Mouse (Mus musculus) forebrain, postnatal 0 days (tissue): ENCODE results near the gene Syce1. TPM values are rescaled to one million over a fixed set of nuclear protein-coding genes. Genes with fewer than 3 reads are reported as not detected.

Experiments used
- ATAC-seq: fragments of 200-750 bp; cut with Nextera tagmentation; 2 replicates; pipeline ENCODE4 v1.8.0; 2017; ENCODE audit warnings: mild to moderate bottlenecking, moderate library complexity
- DNase-seq: peaks from one replicate; pipeline ENCODE4 v3.0.0-alpha.2; 2015
- H3K27ac ChIP-seq: fragments of 300-500 bp; sonication (generic); 2 replicates; pipeline ENCODE4 v1.5.1; 2014; ENCODE audit warnings: low read depth, mild to moderate bottlenecking, antibody characterized with exemption, low read length, moderate library complexity, mixed read lengths
- H3K27me3 ChIP-seq: fragments of 300-500 bp; sonication (generic); 2 replicates; pipeline ENCODE4 v1.6.1; 2014; ENCODE audit warnings: mild to moderate bottlenecking, low read length, mixed read lengths; ENCODE audit not compliant: insufficient read depth
- H3K36me3 ChIP-seq: fragments of 300-500 bp; sonication (generic); 2 replicates; pipeline ENCODE4 v1.6.1; 2014; ENCODE audit warnings: mild to moderate bottlenecking, moderate library complexity; ENCODE audit not compliant: insufficient read depth
- H3K4me1 ChIP-seq: fragments of 300-500 bp; sonication (generic); 2 replicates; pipeline ENCODE4 v1.6.1; 2014; ENCODE audit warnings: antibody characterized with exemption; ENCODE audit not compliant: insufficient read depth
- H3K4me2 ChIP-seq: fragments of 300-500 bp; sonication (generic); 2 replicates; pipeline ENCODE4 v1.6.1; 2014; ENCODE audit warnings: low read depth, mild to moderate bottlenecking, moderate library complexity
- H3K4me3 ChIP-seq: fragments of 300-500 bp; sonication (generic); 2 replicates; pipeline ENCODE4 v1.5.1; 2014; ENCODE audit warnings: low read depth, low read length, mixed read lengths
- H3K9ac ChIP-seq: fragments of 300-500 bp; sonication (generic); 2 replicates; pipeline ENCODE4 v1.6.1; 2014; ENCODE audit warnings: mild to moderate bottlenecking
- H3K9me3 ChIP-seq: fragments of 300-500 bp; sonication (generic); 2 replicates; pipeline ENCODE4 v1.6.1; 2016; ENCODE audit warnings: low read length
- CTCF ChIP-seq: sonication (generic); IDR thresholded peaks from 2 replicates; pipeline ENCODE4 v1.5.1; 2016; ENCODE audit warnings: antibody characterized with exemption, control low read depth, low read depth
- WGBS: fragments of 180-500 bp; shearing (Covaris S2); extraction: QIAGEN DNeasy Blood & Tissue Kit; methylation state at CpG from one replicate; pipeline ENCODE4 v1.1.7; 2014; 5-methylcytosine and 5-hydroxymethylcytosine counted together
- polyA plus RNA-seq: library from polyadenylated mRNA; unstranded; fragments of >200 nt; fragmentation: Nextera tagmentation; extraction: Ambion mirVana; gene quantifications from 2 replicates; pipeline ENCODE4 v1.2.1, GENCODE M21; 2015
- total RNA-seq: library from RNA; depleted of rRNA; stranded (reverse); fragments of >200 nt; gene quantifications from 2 replicates; pipeline ENCODE4 v1.2.3, GENCODE M21; 2014; rRNA removed

Syce1 gene
- total RNA-seq: not detected in 2 replicates
- 0.30 TPM in 1 of 2 replicates, not detected in the other for polyA plus RNA-seq

DNA sequence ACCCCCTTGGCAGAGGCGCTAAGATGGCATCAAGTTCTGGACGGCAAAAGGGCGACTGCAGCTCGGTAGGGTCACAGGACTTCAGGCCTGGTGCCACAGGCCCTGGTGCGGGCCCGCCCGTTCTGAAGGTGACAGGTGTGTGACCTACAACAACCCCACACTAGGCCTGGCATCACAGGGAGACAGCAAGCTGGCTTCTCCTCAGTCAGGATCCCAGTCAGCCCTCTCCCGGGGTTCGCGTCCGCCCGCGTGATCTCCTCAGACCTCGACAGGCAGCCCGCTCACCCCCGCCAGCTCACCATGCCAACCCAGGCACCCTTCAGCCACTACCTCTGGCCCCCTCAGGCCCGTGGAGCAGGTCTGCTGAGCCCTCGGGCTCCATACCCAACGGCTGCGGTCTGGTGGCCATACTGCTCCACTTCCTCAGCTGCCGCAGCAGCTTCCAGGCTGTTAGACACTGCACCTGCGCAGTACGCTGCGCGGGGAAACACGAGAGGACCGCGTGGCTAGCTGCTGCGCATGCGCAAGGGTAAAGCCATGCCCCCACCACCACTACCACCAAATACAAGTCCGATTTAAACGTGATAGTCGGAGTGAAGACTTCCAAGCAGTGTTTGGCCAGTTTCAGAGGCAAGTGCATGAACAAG is at the start of gene Syce1:
Gene Syce1 (minus strand): TSS at position 447 of the 647 bp plus-strand sequence.
- H3K27me3 ChIP-seq: no peaks in the 10 kb centered on the region
- H3K9me3 ChIP-seq: no peaks in the 10 kb centered on the region
- ATAC-seq (no peak), DNase-seq (no peak)
- no peak within 1 kb of the TSS for H3K4me2 ChIP-seq
- no peak within 1 kb of the TSS for H3K27ac ChIP-seq
- no peaks in the 10 kb centered on the region for H3K4me1 ChIP-seq
- TF ChIP-seq CTCF: no peak
- H3K36me3 ChIP-seq: no peaks in the 10 kb centered on the region
- no peak within 1 kb of the TSS for H3K4me3 ChIP-seq
- H3K9ac ChIP-seq: no peak within 1 kb of the TSS
- WGBS: 88% methylated on average over 33 of the region's 33 CpGs

DNA sequence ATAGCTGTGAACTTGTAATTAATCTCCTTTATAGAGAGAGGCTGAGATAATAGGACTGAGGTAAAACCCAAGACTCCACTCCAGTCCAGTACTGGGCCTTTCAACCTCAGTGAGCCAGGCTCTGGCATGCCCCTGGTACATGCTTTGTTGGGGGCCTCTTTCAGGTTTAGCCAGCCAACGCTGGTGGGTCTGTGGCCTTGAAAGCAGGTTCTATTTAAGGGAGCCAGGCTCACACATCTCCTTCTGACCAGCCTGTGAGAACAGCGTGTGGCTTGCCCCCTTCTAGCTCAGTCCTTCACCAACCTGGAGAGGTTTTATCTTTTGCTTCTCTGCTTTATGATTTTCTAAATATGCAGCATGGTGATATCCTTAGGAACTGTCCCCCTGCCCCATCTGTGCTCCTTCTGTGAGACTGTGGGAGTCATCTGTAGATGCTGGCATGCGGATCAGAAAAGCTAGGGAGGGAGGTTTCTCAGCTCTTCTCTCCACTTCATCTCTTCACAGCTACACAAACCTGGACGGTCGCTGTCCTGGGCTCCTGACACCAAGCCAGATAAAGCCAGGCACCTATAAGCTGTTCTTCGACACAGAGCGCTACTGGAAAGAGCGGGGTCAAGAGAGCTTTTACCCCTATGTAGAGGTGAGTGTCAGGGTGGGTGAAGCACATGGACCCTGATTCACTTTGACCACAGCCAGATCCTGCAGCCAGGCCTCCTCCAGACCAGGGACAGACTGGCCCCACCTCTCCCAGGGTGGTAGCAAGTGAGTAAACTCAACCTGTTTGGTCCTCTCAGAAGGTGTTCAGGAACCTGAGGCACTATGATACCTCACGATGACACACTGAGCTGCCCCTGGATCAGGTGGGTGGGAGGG is 48.8 kb upstream of the Syce1 start:
- ATAC-seq: peak; percentile 66
- WGBS: 71% methylated on average over 9 of the region's 9 CpGs
- Histone ChIP-seq H3K9ac (no peak overlapping the region), H3K27me3 (no peaks in the 10 kb centered on the region; the same call in 1 of the 2 replicates), H3K4me3 (no peak overlapping the region), H3K9me3 (no peaks in the 10 kb centered on the region), H3K36me3 (no peaks in the 10 kb centered on the region), H3K27ac (no peak overlapping the region), H3K4me1 (no peaks in the 10 kb centered on the region), H3K4me2 (no peak overlapping the region)
- TF ChIP-seq CTCF: no peak
- DNase-seq: peak; percentile 56

DNA sequence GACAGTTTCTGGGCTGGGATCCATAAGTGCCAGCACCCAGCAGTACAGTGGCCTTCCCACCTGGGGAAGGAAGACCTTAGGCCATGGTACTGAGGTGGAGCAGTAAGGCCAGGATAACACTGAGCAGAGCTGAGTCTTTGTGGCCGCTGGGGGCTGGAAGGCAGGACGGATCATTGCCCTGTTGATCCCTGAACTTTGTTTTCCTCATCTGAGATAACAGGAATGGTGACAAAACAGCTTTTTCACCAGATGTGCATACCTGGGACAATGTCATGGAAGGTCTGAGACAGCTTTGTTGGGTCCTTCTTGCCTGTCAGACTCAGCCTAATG is 48.1 kb upstream of the Syce1 start:
- Histone ChIP-seq H3K9ac (no peak overlapping the region), H3K9me3 (no peaks in the 10 kb centered on the region), H3K4me2 (no peak overlapping the region), H3K4me3 (no peak overlapping the region), H3K4me1 (no peaks in the 10 kb centered on the region), H3K27me3 (no peaks in the 10 kb centered on the region; the same call in 1 of the 2 replicates), H3K27ac (no peak overlapping the region), H3K36me3 (no peaks in the 10 kb centered on the region)
- ATAC-seq (no peak), DNase-seq (no peak)
- TF ChIP-seq CTCF: no peak
- 75% methylated on average over 2 of the region's 2 CpGs for WGBS

DNA sequence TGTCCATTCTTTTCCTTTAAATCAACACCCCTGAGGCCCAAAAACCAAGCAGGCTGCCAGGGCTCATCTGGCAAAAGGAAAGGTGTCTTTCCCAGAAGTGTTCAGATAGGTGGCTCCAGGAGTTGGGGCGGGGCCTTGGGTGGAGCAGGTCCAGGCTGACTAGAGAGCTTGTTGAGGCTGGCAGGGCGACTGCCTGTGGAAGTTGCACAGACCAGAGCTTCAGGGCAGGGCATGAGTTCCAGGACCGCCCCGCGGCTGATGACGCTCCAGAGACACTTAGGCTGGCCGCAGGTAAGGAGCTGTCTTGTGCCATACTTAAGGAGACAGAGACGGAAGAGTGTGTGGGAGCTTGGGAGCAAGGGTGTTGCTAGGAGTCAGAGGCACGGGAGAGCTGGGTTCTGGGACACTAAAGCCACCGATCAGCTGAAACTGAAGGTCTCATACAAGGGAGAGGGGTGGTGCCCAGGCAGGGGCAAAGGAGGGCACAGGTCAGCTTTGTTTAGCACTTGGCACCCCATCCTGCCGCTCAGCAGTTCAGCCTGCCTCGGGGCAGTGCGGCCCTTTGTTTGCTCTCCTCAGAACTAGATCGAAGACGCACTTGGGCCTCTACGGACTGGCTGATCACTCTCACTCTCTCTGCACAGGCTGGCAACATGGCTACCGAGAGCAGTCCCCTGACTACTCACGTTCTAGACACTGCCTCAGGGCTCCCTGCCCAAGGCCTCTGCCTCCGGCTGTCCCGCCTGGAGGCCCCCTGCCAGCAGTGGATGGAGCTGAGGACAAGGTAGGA is 47.5 kb upstream of the Syce1 start, which contains the start of gene Urah:
Gene Urah (plus strand): TSS at position 51 of the 790 bp plus-strand sequence.
- no peaks in the 10 kb centered on the region for H3K9me3 ChIP-seq
- H3K27ac ChIP-seq: no peak within 1 kb of the TSS
- H3K36me3 ChIP-seq: no peaks in the 10 kb centered on the region
- ATAC-seq: no peak
- H3K9ac ChIP-seq: no peak within 1 kb of the TSS
- no peaks in the 10 kb centered on the region for H3K4me1 ChIP-seq
- no peak within 1 kb of the TSS for H3K4me2 ChIP-seq
- H3K4me3 ChIP-seq: no peak within 1 kb of the TSS
- no peaks in the 10 kb centered on the region; the same call in 1 of the 2 replicates for H3K27me3 ChIP-seq
- DNase-seq: no peak
- 39% methylated on average over 20 of the region's 20 CpGs for WGBS
- TF ChIP-seq CTCF: no peak

DNA sequence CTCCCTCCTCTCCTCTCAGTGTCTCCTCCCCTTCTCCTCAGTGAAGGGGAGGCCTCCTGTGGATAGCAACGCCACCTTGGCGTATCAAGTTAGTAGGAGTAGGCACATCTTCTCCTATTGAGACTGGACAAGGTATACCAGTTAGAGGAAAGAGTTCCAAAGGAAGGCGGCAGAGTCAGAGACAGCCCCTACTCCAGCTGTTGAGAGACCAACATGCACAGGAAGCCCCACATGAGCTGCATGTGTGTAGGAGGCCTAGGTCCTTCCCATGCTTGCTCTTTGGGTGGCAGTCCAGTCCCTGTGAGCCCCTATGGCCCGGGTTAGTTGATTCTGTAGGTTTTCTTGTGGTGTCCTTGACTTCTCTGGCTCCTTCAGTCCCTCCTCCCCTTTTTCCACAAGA is 45.7 kb upstream of the Syce1 start:
- H3K27ac ChIP-seq: no peak overlapping the region
- DNase-seq (no peak), ATAC-seq (no peak)
- H3K9me3 ChIP-seq: no peaks in the 10 kb centered on the region
- no peak overlapping the region for H3K4me3 ChIP-seq
- 85% methylated on average over 4 of the region's 4 CpGs for WGBS
- no peaks in the 10 kb centered on the region for H3K27me3 ChIP-seq
- no peaks in the 10 kb centered on the region for H3K36me3 ChIP-seq
- H3K4me2 ChIP-seq: no peak overlapping the region
- no peak overlapping the region for H3K9ac ChIP-seq
- no peak for TF ChIP-seq CTCF
- no peaks in the 10 kb centered on the region for H3K4me1 ChIP-seq

DNA sequence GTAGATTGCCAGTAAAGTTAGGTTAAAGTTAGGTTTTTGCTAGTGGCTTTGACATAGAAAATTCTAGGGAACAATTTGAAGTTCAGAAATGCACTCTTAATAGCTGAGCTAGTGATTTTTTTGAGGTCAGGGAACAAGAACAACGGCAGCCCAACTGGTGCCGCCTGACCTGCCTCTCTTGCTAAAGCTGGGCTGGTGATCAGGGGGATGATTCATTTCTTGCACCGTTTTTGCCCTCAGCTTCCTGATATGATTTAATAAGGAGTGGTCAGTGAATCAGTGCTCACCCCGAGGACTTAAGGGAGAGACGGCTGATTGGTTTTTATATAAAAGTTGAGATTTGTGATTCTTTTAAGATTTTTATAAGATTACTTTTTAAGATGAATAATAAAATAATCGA is 43.8 kb upstream of the Syce1 start:
- H3K36me3 ChIP-seq: no peaks in the 10 kb centered on the region
- no peaks in the 10 kb centered on the region for H3K4me1 ChIP-seq
- DNase-seq (no peak), ATAC-seq (no peak)
- H3K9me3 ChIP-seq: no peaks in the 10 kb centered on the region
- no peak for TF ChIP-seq CTCF
- H3K27me3 ChIP-seq: no peaks in the 10 kb centered on the region; the same call in 1 of the 2 replicates
- 76% methylated on average over 6 of the region's 6 CpGs for WGBS
- no peak overlapping the region for H3K4me2 ChIP-seq
- no peak overlapping the region for H3K27ac ChIP-seq
- no peak overlapping the region for H3K4me3 ChIP-seq
- H3K9ac ChIP-seq: no peak overlapping the region
